8 mouse cellular contexts compared by ENCODE assay signal in the genomic region with DNA sequence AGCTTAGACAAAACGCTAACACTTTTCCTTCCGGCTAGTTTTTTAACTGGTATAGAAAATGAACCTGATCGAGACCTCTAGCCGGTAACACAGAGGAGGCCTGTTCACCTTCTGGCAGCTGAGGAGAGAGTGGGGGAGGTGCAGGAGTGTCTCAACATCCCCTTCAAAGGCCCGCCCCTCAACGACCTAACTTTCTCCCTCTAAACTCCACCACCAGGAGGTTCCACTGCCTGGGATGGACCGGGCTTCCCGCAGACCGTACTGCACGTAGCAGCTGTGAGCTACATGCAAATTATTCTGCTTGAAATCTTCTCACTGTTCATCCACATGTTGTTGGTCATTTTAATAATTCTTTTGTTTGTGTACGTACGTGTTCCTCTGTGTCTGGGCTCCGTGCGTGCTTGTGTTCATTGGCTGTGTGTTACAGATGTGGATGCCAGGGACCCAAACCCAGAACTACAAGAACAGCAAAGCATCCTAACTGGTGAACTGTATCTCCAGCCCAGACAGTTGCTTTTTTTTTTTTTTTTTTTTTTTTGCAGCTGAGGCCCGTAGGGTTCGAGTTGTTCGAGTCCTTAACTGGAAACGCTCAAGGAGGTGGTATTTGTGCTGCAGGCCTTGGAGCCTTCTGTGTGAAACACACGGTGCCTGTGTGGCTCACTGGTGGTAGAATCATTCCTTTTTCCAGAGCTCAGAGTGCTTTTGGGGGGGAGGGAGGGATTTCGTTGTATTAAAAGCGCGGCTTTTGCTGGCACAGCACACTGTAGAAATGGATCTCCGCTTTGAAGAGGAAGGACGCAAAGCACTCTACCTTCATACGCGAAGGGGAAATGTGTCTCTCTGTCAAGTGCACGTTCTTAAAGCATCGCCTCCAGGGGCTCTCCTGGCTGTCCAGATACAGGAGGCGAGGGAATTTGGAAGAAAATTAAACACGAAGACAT. TPM values are rescaled to one million over a fixed set of nuclear protein-coding genes. Genes with fewer than 3 reads are reported as not detected.
DNase-seq lines count a peak whose midpoint lies in the region; ATAC-seq and TF ChIP-seq lines count a peak whose summit lies in the region.

No protein-coding gene starts in this region.

- intact Hi-C loops in gastrocnemius, adult 2 months (cut with DNase I) = no loop called here

- H3K4me3 ChIP-seq in gastrocnemius, adult 2 months = peak overlapping the region; percentile 67
- H3K4me3 ChIP-seq in brown adipose tissue, adult 24 weeks (ENCODE audit: insufficient read depth, low read depth, low read length) = peak overlapping the region; percentile 35
- peak overlapping the region; percentile 27 for H3K4me3 ChIP-seq in forebrain, postnatal 0 days (ENCODE audit: low read depth, low read length)
- H3K4me3 ChIP-seq in limb, embryonic 11.5 days (ENCODE audit: low read depth, low read length) = peak overlapping the region; percentile 16
- peak overlapping the region; percentile 6; the same call in 1 of the 2 replicates for H3K4me3 ChIP-seq in midbrain, embryonic 11.5 days (ENCODE audit: low read depth, low read length)

- H3K9ac ChIP-seq in forebrain, postnatal 0 days = peak overlapping the region; percentile 45
- H3K9ac ChIP-seq in limb, embryonic 11.5 days (ENCODE audit: low read length) = peak overlapping the region; percentile 37; the same call in 1 of the 2 replicates
- peak overlapping the region; percentile 36; the same call in 1 of the 2 replicates for H3K9ac ChIP-seq in midbrain, embryonic 11.5 days (ENCODE audit: low read length)

- no peaks in the 10 kb centered on the region for H3K9me3 ChIP-seq in forebrain, postnatal 0 days (ENCODE audit: low read length)
- no peaks in the 10 kb centered on the region; the same call in 1 of the 2 replicates for H3K9me3 ChIP-seq in limb, embryonic 11.5 days (ENCODE audit: control insufficient read depth, low read length)
- peaks cover 4% of the 10 kb centered on the region; the same call in 1 of the 2 replicates for H3K9me3 ChIP-seq in midbrain, embryonic 11.5 days (ENCODE audit: control insufficient read depth, low read length)

- no peaks in the 10 kb centered on the region for H3K27me3 ChIP-seq in forebrain, postnatal 0 days (ENCODE audit: insufficient read depth, low read length)
- H3K27me3 ChIP-seq in limb, embryonic 11.5 days (ENCODE audit: control insufficient read depth, insufficient read depth, low read length) = no peaks in the 10 kb centered on the region
- 0 out of 2 replicates have a peak, but pooled peaks cover 3% of the 10 kb centered on the region for H3K27me3 ChIP-seq in midbrain, embryonic 11.5 days (ENCODE audit: control insufficient read depth, insufficient read depth, low read length)

- ATAC-seq in forebrain, postnatal 0 days = peak; percentile 72
- peak; percentile 37; the same call in 1 of the 2 replicates for ATAC-seq in limb, embryonic 11.5 days (ENCODE audit: insufficient number of reproducible peaks, low FRiP score, low TSS enrichment, low read depth)
- peak; percentile 47; the same call in 1 of the 2 replicates for ATAC-seq in midbrain, embryonic 11.5 days (ENCODE audit: low FRiP score)

- no peak; the same call in 1 of the 2 replicates for TF ChIP-seq CTCF in gastrocnemius, adult 2 months (IDR thresholded peaks at IDR 0.05)
- TF ChIP-seq CTCF in forebrain, postnatal 0 days (IDR thresholded peaks at IDR 0.05; ENCODE audit: low read depth) = peak; percentile 52

- H3K36me3 ChIP-seq in forebrain, postnatal 0 days (ENCODE audit: insufficient read depth) = no peaks in the 10 kb centered on the region
- H3K36me3 ChIP-seq in limb, embryonic 11.5 days (ENCODE audit: control insufficient read depth, insufficient read depth, low read length) = no peaks in the 10 kb centered on the region
- H3K36me3 ChIP-seq in midbrain, embryonic 11.5 days (ENCODE audit: control insufficient read depth, insufficient read depth, low read length) = no peaks in the 10 kb centered on the region

- 0 out of 2 replicates have a peak, but pooled peaks cover 2% of the 10 kb centered on the region for H3K4me1 ChIP-seq in brown adipose tissue, adult 24 weeks (ENCODE audit: control insufficient read depth, insufficient read depth, insufficient read length, low read length)
- peaks cover 16% of the 10 kb centered on the region for H3K4me1 ChIP-seq in forebrain, postnatal 0 days (ENCODE audit: insufficient read depth)
- peaks cover 9% of the 10 kb centered on the region; the same call in 1 of the 2 replicates for H3K4me1 ChIP-seq in limb, embryonic 11.5 days (ENCODE audit: control insufficient read depth, insufficient read depth, low read length)
- H3K4me1 ChIP-seq in midbrain, embryonic 11.5 days (ENCODE audit: control insufficient read depth, insufficient read depth, low read length) = peaks cover 16% of the 10 kb centered on the region

- peak overlapping the region; percentile 84 for H3K27ac ChIP-seq in gastrocnemius, adult 2 months
- H3K27ac ChIP-seq in brown adipose tissue, adult 24 weeks (replicated peaks; ENCODE audit: low read depth, low read length) = no peak overlapping the region
- H3K27ac ChIP-seq in forebrain, postnatal 0 days (ENCODE audit: low read depth, low read length) = peak overlapping the region; percentile 95
- H3K27ac ChIP-seq in limb, embryonic 11.5 days (replicated peaks; ENCODE audit: low read depth, low read length) = peak overlapping the region; percentile 43; the same call in 1 of the 2 replicates
- no peak overlapping the region for H3K27ac ChIP-seq in midbrain, embryonic 11.5 days (ENCODE audit: low read depth, low read length)

- WGBS in forebrain, postnatal 0 days = 2% methylated on average over 30 of the region's 30 CpGs
- 3% methylated on average over 30 of the region's 30 CpGs for WGBS in limb, embryonic 11.5 days
- 3% methylated on average over 30 of the region's 30 CpGs for WGBS in midbrain, embryonic 11.5 days

- DNase-seq in gastrocnemius, adult 2 months = peak; percentile 29
- DNase-seq in gastrocnemius, postnatal 25 days = no peak
- peak; percentile 35 for DNase-seq in forebrain, postnatal 0 days
- peak; percentile 74 for DNase-seq in limb, embryonic 11.5 days (ENCODE audit: low spot score)
- peak; percentile 93 for DNase-seq in midbrain, embryonic 11.5 days (ENCODE audit: low spot score, missing footprints)
- DNase-seq in testis, postnatal 14 days (ENCODE audit: low spot score) = peak; percentile 16
- DNase-seq in frontal cortex, adult 2 months (ENCODE audit: extremely low spot score in 1 of 2, low spot score in 1 of 2) = no peak

- peak overlapping the region; percentile 53 for H3K4me2 ChIP-seq in forebrain, postnatal 0 days (ENCODE audit: low read depth)
- peak overlapping the region; percentile 55 for H3K4me2 ChIP-seq in limb, embryonic 11.5 days (ENCODE audit: low read depth, severe bottlenecking)
- peak overlapping the region; percentile 43 for H3K4me2 ChIP-seq in midbrain, embryonic 11.5 days

RNA-seq across cellular contexts. Expression of a gene that starts 47.8 kb away (rescaled TPM):
- total RNA-seq in gastrocnemius, adult 2 months (2021) = 100 to 1,000 TPM; 111 to 119 TPM
- total RNA-seq in gastrocnemius, postnatal 25 days (2021) = 100 to 1,000 TPM in 1 of 2 experiments, 10 to 100 TPM in 1; 99.0 to 102 TPM
- polyA plus RNA-seq in brown adipose tissue, adult 24 weeks (2012; ENCODE audit: insufficient read depth, insufficient read length, missing spikeins) = 68.3 and 68.5 TPM in 2 replicates
- 45.2 and 59.0 TPM in 2 replicates for total RNA-seq in forebrain, postnatal 0 days (2014; rRNA removed)
- 7.1 and 9.5 TPM in 2 replicates for polyA plus RNA-seq in forebrain, postnatal 0 days (2015; fragmentation: Nextera tagmentation; extraction: Ambion mirVana)
- polyA plus RNA-seq in limb, embryonic 11.5 days (2014; fragmentation: Nextera tagmentation; extraction: Ambion mirVana) = 20.2 and 22.7 TPM in 2 replicates
- 17.1 and 19.3 TPM in 2 replicates for polyA plus RNA-seq in midbrain, embryonic 11.5 days (2014; fragmentation: Nextera tagmentation; extraction: Ambion mirVana)
- polyA plus RNA-seq in frontal cortex, adult 2 months (2012; rRNA removed) = 92.2 and 92.6 TPM in 2 replicates

Comparison
In these comparisons a context has a peak if more than half of its experiments do, and no peak if none do; other contexts are left out.
1. DNase-seq: peak in gastrocnemius, adult 2 months (single experiment), forebrain, postnatal 0 days (single experiment), limb, embryonic 11.5 days (single experiment), midbrain, embryonic 11.5 days (single experiment) and testis, postnatal 14 days (single experiment); none in gastrocnemius, postnatal 25 days (single experiment) and frontal cortex, adult 2 months (0 of 2).
2. H3K27ac ChIP-seq: peak in gastrocnemius, adult 2 months (single experiment), forebrain, postnatal 0 days (single experiment) and limb, embryonic 11.5 days (single experiment); none in brown adipose tissue, adult 24 weeks (single experiment) and midbrain, embryonic 11.5 days (single experiment).
3. H3K4me3 ChIP-seq: peak in every context shown above with its lines; median percentile 67 in gastrocnemius, adult 2 months; 35 in brown adipose tissue, adult 24 weeks; 27 in forebrain, postnatal 0 days; 16 in limb, embryonic 11.5 days; 6 in midbrain, embryonic 11.5 days.
4. Peak in every context shown above with its lines, with median percentiles within 50 percentile points of each other: ATAC-seq, H3K4me2 ChIP-seq and H3K9ac ChIP-seq.